Mouse (Mus musculus): ENCODE measurements at regions not wholly inside any gene's neighbourhood (a gene's known extent, or its start where the extent isn't known, plus 50 kb on each side); places are given as distances from the start of the nearest gene placed in this dataset.
A peak's percentile ranks its signal among the peaks of the same experiment; 100 is the strongest.

GRCm38 (mm10) chr9:59094106-59094505, 57.9 kb upstream of the Neo1 start:
- H3K4me3 ChIP-seq (ENCODE audit: control insufficient read depth in 1 of 2, insufficient read depth in 1 of 2, low read depth in 2 of 2, low read length in 2 of 2), result no peak overlapping the region
- H3K27me3 ChIP-seq (ENCODE audit: control insufficient read depth in 1 of 2, insufficient read depth in 2 of 2, low read length in 2 of 2), result peaks cover 3 to 11% of the 10 kb centered on the region in 2 experiments
- no peak for DNase-seq (ENCODE audit: low read depth, low spot score)
- no peaks in the 10 kb centered on the region for H3K9me3 ChIP-seq (replicated peaks; ENCODE audit: insufficient read depth, low read length)
- TF ChIP-seq USF1 (IDR thresholded peaks at IDR 0.05; ENCODE audit: low read depth, low read length) (no peak), POLR2A (IDR thresholded peaks at IDR 0.05; ENCODE audit: control insufficient read depth in 1 of 2, insufficient read depth in 1 of 2, low read depth in 1 of 2, low read length in 2 of 2, poor library complexity in 1 of 2) (no peak), POLR2AphosphoS2 (IDR thresholded peaks at IDR 0.05; ENCODE audit: low read length) (no peak), MYB (IDR thresholded peaks at IDR 0.05; ENCODE audit: low read depth, low read length) (no peak), GABPA (IDR thresholded peaks at IDR 0.05; ENCODE audit: low read depth, low read length) (no peak), SIN3A (IDR thresholded peaks at IDR 0.05; ENCODE audit: low read length) (no peak)
- H3K36me3 ChIP-seq (ENCODE audit: control insufficient read depth in 1 of 2, insufficient read depth in 2 of 2, low read length in 2 of 2), result no peaks in the 10 kb centered on the region
- H3K4me1 ChIP-seq (ENCODE audit: control insufficient read depth in 1 of 2, insufficient read depth in 2 of 2, low read length in 2 of 2), result no peaks in the 10 kb centered on the region
- H3K79me2 ChIP-seq (ENCODE audit: control insufficient read depth, insufficient read depth, low read length, poor library complexity), result no peaks in the 10 kb centered on the region
- H3K9ac ChIP-seq (ENCODE audit: control insufficient read depth, low read depth, low read length, poor library complexity, severe bottlenecking), result no peak overlapping the region
- H3K27ac ChIP-seq (ENCODE audit: control insufficient read depth, low read depth, low read length), result no peak overlapping the region

GRCm38 (mm10) chr9:59091179-59091578, 54.9 kb upstream of the Neo1 start:
- no peaks in the 10 kb centered on the region for H3K9me3 ChIP-seq (replicated peaks; ENCODE audit: insufficient read depth, low read length)

GRCm38 (mm10) chr9:59087704-59088103, 51.5 kb upstream of the Neo1 start:
- Histone ChIP-seq H3K36me3 (ENCODE audit: control insufficient read depth in 1 of 2, insufficient read depth in 2 of 2, low read length in 2 of 2) (no peaks in the 10 kb centered on the region), H3K4me3 (ENCODE audit: control insufficient read depth in 1 of 2, insufficient read depth in 1 of 2, low read depth in 2 of 2, low read length in 2 of 2) (no peak overlapping the region), H3K79me2 (ENCODE audit: control insufficient read depth, insufficient read depth, low read length, poor library complexity) (no peaks in the 10 kb centered on the region), H3K9me3 (replicated peaks; ENCODE audit: insufficient read depth, low read length) (no peaks in the 10 kb centered on the region), H3K9ac (ENCODE audit: control insufficient read depth, low read depth, low read length, poor library complexity, severe bottlenecking) (no peak overlapping the region), H3K27me3 (ENCODE audit: control insufficient read depth in 1 of 2, insufficient read depth in 2 of 2, low read length in 2 of 2) (peaks cover 0 to 5% of the 10 kb centered on the region in 2 experiments; a peak in 3 of 4 replicates), H3K4me1 (ENCODE audit: control insufficient read depth in 1 of 2, insufficient read depth in 2 of 2, low read length in 2 of 2) (no peaks in the 10 kb centered on the region), H3K27ac (ENCODE audit: control insufficient read depth, low read depth, low read length) (no peak overlapping the region)
- no peak for DNase-seq (ENCODE audit: low read depth, low spot score)
- TF ChIP-seq ZNF384 (IDR thresholded peaks at IDR 0.05; ENCODE audit: low read depth, low read length) (peak; percentile 50), MYB (IDR thresholded peaks at IDR 0.05; ENCODE audit: low read depth, low read length) (no peak)

More at GRCm38 (mm10) chr9:59091179-59091578, 54.9 kb upstream of the Neo1 start:
- H3K4me1 ChIP-seq (ENCODE audit: control insufficient read depth in 1 of 2, insufficient read depth in 2 of 2, low read length in 2 of 2), result no peaks in the 10 kb centered on the region
- no peak for DNase-seq (ENCODE audit: low read depth, low spot score)
- H3K9ac ChIP-seq (ENCODE audit: control insufficient read depth, low read depth, low read length, poor library complexity, severe bottlenecking), result no peak overlapping the region
- no peak overlapping the region for H3K4me3 ChIP-seq (ENCODE audit: control insufficient read depth in 1 of 2, insufficient read depth in 1 of 2, low read depth in 2 of 2, low read length in 2 of 2)
- no peak overlapping the region for H3K27ac ChIP-seq (ENCODE audit: control insufficient read depth, low read depth, low read length)
- peaks cover 3 to 12% of the 10 kb centered on the region in 2 experiments; a peak in 3 of 4 replicates for H3K27me3 ChIP-seq (ENCODE audit: control insufficient read depth in 1 of 2, insufficient read depth in 2 of 2, low read length in 2 of 2)
- TF ChIP-seq USF2 (IDR thresholded peaks at IDR 0.05; ENCODE audit: borderline replicate concordance in 1 of 2, insufficient read depth in 1 of 2, low read depth in 1 of 2, low read length in 2 of 2), result no peak
- TF ChIP-seq EP300 (IDR thresholded peaks at IDR 0.05; ENCODE audit: low read depth in 1 of 2, low read length in 2 of 2), result no peak
- TF ChIP-seq TBP (IDR thresholded peaks at IDR 0.05; ENCODE audit: low read depth, low read length), result no peak
- H3K36me3 ChIP-seq (ENCODE audit: control insufficient read depth in 1 of 2, insufficient read depth in 2 of 2, low read length in 2 of 2), result no peaks in the 10 kb centered on the region
- no peaks in the 10 kb centered on the region for H3K79me2 ChIP-seq (ENCODE audit: control insufficient read depth, insufficient read depth, low read length, poor library complexity)

Measured in MEL (cell line).